In genomic region chr10:126802732-126803131, GRCm38 (mm10) we compare ENCODE assay signal across 21 mouse cellular contexts.
"Had no signal": no experiment of that assay in that cellular context is flagged by ENCODE, and none has a peak within 500 bp of the region (broad histone marks: within the 10 kb centered on the region; RNA-seq: fewer than 3 reads in every experiment).

No protein-coding gene starts in this region.

- H3K27me3 ChIP-seq: lung, embryonic 15.5 days; midbrain, embryonic 12.5 days; neural tube, embryonic 13.5 days; neural tube, embryonic 15.5 days had no signal

- ATAC-seq: lung, postnatal 0 days; midbrain, embryonic 16.5 days had no signal

- DNase-seq: lung, adult 2 months; lung, postnatal 14 days; lung, postnatal 36 days; midbrain, embryonic 14.5 days; retina, postnatal 1 day; right cerebral cortex, adult 18-20 months; right cerebral cortex, postnatal 25 days; right cerebral cortex, postnatal 4 days; spleen, adult 18-20 months; thymus, adult 18-20 months; thymus, postnatal 14 days; thymus, postnatal 36 days had no signal

- H3K4me3 ChIP-seq: lung, embryonic 15.5 days; midbrain, embryonic 12.5 days; myocyte; neural tube, embryonic 13.5 days; neural tube, embryonic 15.5 days had no signal

- H3K36me3 ChIP-seq: lung, embryonic 15.5 days; midbrain, embryonic 12.5 days; neural tube, embryonic 13.5 days; neural tube, embryonic 15.5 days had no signal

- H3K27ac ChIP-seq: liver, embryonic 14.5 days; lung, embryonic 15.5 days; macrophage; midbrain, embryonic 12.5 days; neural tube, embryonic 13.5 days; neural tube, embryonic 15.5 days had no signal

- H3K4me1 ChIP-seq: lung, embryonic 15.5 days; neural tube, embryonic 13.5 days; neural tube, embryonic 15.5 days had no signal
